Mouse (Mus musculus) stomach, postnatal 0 days (tissue): ENCODE data around the gene Megf8.

Experiments used
- CTCF ChIP-seq: IDR thresholded peaks from 2 replicates; pipeline ENCODE4 v1.5.1; 2016; ENCODE audit warnings: antibody characterized with exemption, low read depth, mild to moderate bottlenecking, moderate library complexity
- EP300 ChIP-seq: optimal IDR thresholded peaks from 2 replicates; pipeline ENCODE3; 2016; ENCODE audit warnings: antibody characterized with exemption

- TF ChIP-seq CTCF (no peak), EP300 (no peak)
Observed at GRCm38 (mm10) chr7:25281166-25281733, 35.7 kb upstream of the Megf8 start.
